24 mouse cellular contexts compared by ENCODE assay signal in the genomic region with DNA sequence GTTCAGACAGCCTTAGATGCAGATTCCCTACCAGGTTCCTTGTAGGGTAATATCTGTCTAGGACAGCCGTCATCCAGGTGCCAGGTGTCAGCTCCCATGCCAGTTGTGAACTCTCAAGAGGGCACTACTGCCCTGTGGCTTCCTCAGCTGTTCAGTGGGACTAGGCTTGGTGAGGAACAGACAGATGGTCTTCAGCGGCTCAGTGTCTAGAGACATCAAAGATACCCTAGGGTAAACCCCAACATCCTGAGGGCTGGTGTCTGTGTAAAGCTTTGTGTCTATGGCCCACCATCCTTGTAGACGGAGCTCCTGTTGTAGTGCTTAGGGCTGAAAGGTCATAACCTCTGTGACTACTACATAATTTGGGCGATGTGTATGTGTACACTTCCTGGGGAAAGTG. TPM values are rescaled to one million over a fixed set of nuclear protein-coding genes. Genes with fewer than 3 reads are reported as not detected.
DNase-seq lines count a peak whose midpoint lies in the region; ATAC-seq and TF ChIP-seq lines count a peak whose summit lies in the region.
"Had no signal": no experiment of that assay in that cellular context is flagged by ENCODE, and none has a peak within 500 bp of the region (broad histone marks: within the 10 kb centered on the region; RNA-seq: fewer than 3 reads in every experiment).

No protein-coding gene starts in this region.

- H3K4me3 ChIP-seq in testis, adult 2 months (ENCODE audit: control insufficient read depth, low read depth, low read length) = peak overlapping the region; percentile 11; the same call in 1 of the 2 replicates
- H3K4me3 ChIP-seq in left cerebral cortex, adult 2 months = no peak overlapping the region
- H3K4me3 ChIP-seq: embryonic facial prominence, embryonic 13.5 days; erythroblast, embryonic 14.5 days; forebrain, embryonic 13.5 days; heart, embryonic 15.5 days; intestine, embryonic 15.5 days; layer of hippocampus, adult 2 months; midbrain, embryonic 10.5 days had no signal

- no peak for TF ChIP-seq POLR2A in testis, adult 2 months (IDR thresholded peaks at IDR 0.05; ENCODE audit: control insufficient read depth, low read depth, low read length)

- no peaks in the 10 kb centered on the region; the same call in 1 of the 2 replicates for H3K4me1 ChIP-seq in testis, adult 2 months (ENCODE audit: control insufficient read depth, insufficient read depth, low read length)
- H3K4me1 ChIP-seq: intestine, embryonic 15.5 days had no signal

- no peak for ATAC-seq in cerebellum, adult (ENCODE audit: insufficient number of reproducible peaks, low FRiP score, low TSS enrichment)
- ATAC-seq: forebrain, embryonic 13.5 days; hindbrain, embryonic 16.5 days; intestine, embryonic 15.5 days had no signal

- H3K27ac ChIP-seq in testis, adult 2 months (ENCODE audit: control insufficient read depth, insufficient read depth, low read depth, low read length) = no peak overlapping the region
- no peak overlapping the region for H3K27ac ChIP-seq in left cerebral cortex, adult 2 months
- H3K27ac ChIP-seq: embryonic facial prominence, embryonic 13.5 days; forebrain, embryonic 13.5 days; heart, embryonic 15.5 days; intestine, embryonic 15.5 days; layer of hippocampus, adult 2 months; liver, embryonic 14.5 days; midbrain, embryonic 10.5 days had no signal

- DNase-seq in testis, postnatal 14 days (ENCODE audit: low spot score) = no peak
- peak; percentile 17 to 49 for DNase-seq in thymus, adult 18-20 months
- peak; percentile 52 for DNase-seq in thymus, postnatal 25 days
- no peak for DNase-seq in cerebellum, adult 11 months
- DNase-seq in left cerebral cortex, adult 2 months (ENCODE audit: extremely low spot score in 1 of 2, low spot score in 2 of 2) = no peak
- DNase-seq: adrenal gland, adult 8-10 months; cerebellum, adult 9-11 months; gastrocnemius, postnatal 10 days; kidney, adult 2 months; kidney, postnatal 36 days; liver; lung, adult 2 months; lung, postnatal 14 days had no signal

- intact Hi-C loops in left cerebral cortex, adult 2 months (cut with DNase I) = no loop called here

- TF ChIP-seq CTCF in testis, adult 2 months (IDR thresholded peaks at IDR 0.05; ENCODE audit: control insufficient read depth, insufficient read depth, insufficient replicate concordance, low read depth, low read length) = no peak
- no peak for TF ChIP-seq CTCF in left cerebral cortex, adult 2 months (IDR thresholded peaks at IDR 0.05)

- no peaks in the 10 kb centered on the region for H3K27me3 ChIP-seq in testis, adult 2 months (ENCODE audit: control insufficient read depth, insufficient read depth, low read length)
- H3K27me3 ChIP-seq: embryonic facial prominence, embryonic 13.5 days; heart, embryonic 15.5 days; intestine, embryonic 15.5 days had no signal

- H3K36me3 ChIP-seq in testis, adult 2 months (ENCODE audit: control insufficient read depth, insufficient read depth, low read length) = no peaks in the 10 kb centered on the region
- H3K36me3 ChIP-seq: embryonic facial prominence, embryonic 13.5 days; heart, embryonic 15.5 days; intestine, embryonic 15.5 days; midbrain, embryonic 10.5 days had no signal

RNA-seq across cellular contexts. Expression of a gene that starts 4.1 kb away (rescaled TPM):
- polyA plus RNA-seq in testis, adult 2 months (2012; rRNA removed) = 3.0 and 4.5 TPM in 2 replicates
- 10 to 100 TPM; 14.6 to 18.6 TPM for total RNA-seq in left cerebral cortex, adult 2 months (2021)

RNA-seq across cellular contexts. Expression of a gene that starts 24.3 kb away (rescaled TPM):
- polyA plus RNA-seq in testis, adult 2 months (2012; rRNA removed) = 7.6 and 9.1 TPM in 2 replicates
- total RNA-seq in left cerebral cortex, adult 2 months (2021) = 1 to 10 TPM; 6.7 to 6.8 TPM
- polyA plus RNA-seq: erythroblast, embryonic 14.5 days had no signal

Comparison
In these comparisons a context has a peak if more than half of its experiments do, and no peak if none do; other contexts are left out.
1. DNase-seq: peak in thymus, adult 18-20 months (2 of 2) and thymus, postnatal 25 days (single experiment); none in testis, postnatal 14 days (single experiment), cerebellum, adult 11 months (single experiment) and left cerebral cortex, adult 2 months (0 of 2).